9 mouse cellular contexts compared by ENCODE assay signal in genomic region chr16:14372817-14373301, GRCm38 (mm10). TPM values are rescaled to one million over a fixed set of nuclear protein-coding genes. Genes with fewer than 3 reads are reported as not detected.
A peak's percentile ranks its signal among the peaks of the same experiment; 100 is the strongest.
DNase-seq lines count a peak whose midpoint lies in the region; ATAC-seq and TF ChIP-seq lines count a peak whose summit lies in the region.
"Had no signal": no experiment of that assay in that cellular context is flagged by ENCODE, and none has a peak within 500 bp of the region (broad histone marks: within the 10 kb centered on the region; RNA-seq: fewer than 3 reads in every experiment).

No protein-coding gene starts in this region.

- no peak overlapping the region for H3K9ac ChIP-seq in kidney, embryonic 16.5 days (replicated peaks; ENCODE audit: low read length)
- H3K9ac ChIP-seq in hindbrain, embryonic 13.5 days, result no peak overlapping the region

- H3K4me2 ChIP-seq in kidney, embryonic 16.5 days (replicated peaks; ENCODE audit: low read depth, low read length), result no peak overlapping the region
- H3K4me2 ChIP-seq in myocyte (ENCODE audit: low read depth), result peak overlapping the region; percentile 71
- no peak overlapping the region for H3K4me2 ChIP-seq in hindbrain, embryonic 13.5 days

- no peak for DNase-seq in ovary, postnatal 14 days (ENCODE audit: low spot score)
- no peak for DNase-seq in right cerebral cortex, adult 2 months (ENCODE audit: low spot score in 2 of 2)

- H3K4me3 ChIP-seq in megakaryocyte, embryonic 14.5 days (replicated peaks), result peak overlapping the region; percentile 78
- H3K4me3 ChIP-seq in brown adipose tissue, adult 24 weeks (ENCODE audit: insufficient read depth, low read depth, low read length), result no peak overlapping the region
- H3K4me3 ChIP-seq in kidney, embryonic 16.5 days (ENCODE audit: low read length), result no peak overlapping the region
- no peak overlapping the region for H3K4me3 ChIP-seq in myocyte
- no peak overlapping the region for H3K4me3 ChIP-seq in hindbrain, embryonic 13.5 days

- H3K9me3 ChIP-seq in megakaryocyte, embryonic 14.5 days, result no peaks in the 10 kb centered on the region
- no peaks in the 10 kb centered on the region for H3K9me3 ChIP-seq in kidney, embryonic 16.5 days (ENCODE audit: low read length)
- H3K9me3 ChIP-seq in hindbrain, embryonic 13.5 days, result no peaks in the 10 kb centered on the region

- TF ChIP-seq POLR2A in myocyte (IDR thresholded peaks at IDR 0.05; ENCODE audit: insufficient read length, low read depth), result no peak

- H3K27ac ChIP-seq in brown adipose tissue, adult 24 weeks (replicated peaks; ENCODE audit: low read depth, low read length), result peak overlapping the region; percentile 41
- peak overlapping the region; percentile 71 for H3K27ac ChIP-seq in kidney, embryonic 16.5 days (ENCODE audit: low read length)
- H3K27ac ChIP-seq in hindbrain, embryonic 13.5 days, result no peak overlapping the region

- H3K79me2 ChIP-seq in myocyte (ENCODE audit: control insufficient read depth, insufficient read depth), result peaks cover 87% of the 10 kb centered on the region

- H3K27me3 ChIP-seq in megakaryocyte, embryonic 14.5 days (replicated peaks), result no peaks in the 10 kb centered on the region
- H3K27me3 ChIP-seq in kidney, embryonic 16.5 days (ENCODE audit: insufficient read depth, low read length), result no peaks in the 10 kb centered on the region
- no peaks in the 10 kb centered on the region for H3K27me3 ChIP-seq in myocyte (ENCODE audit: control insufficient read depth, insufficient read depth, insufficient read length)
- H3K27me3 ChIP-seq in hindbrain, embryonic 13.5 days, result no peaks in the 10 kb centered on the region

- peaks cover 81% of the 10 kb centered on the region for H3K36me3 ChIP-seq in megakaryocyte, embryonic 14.5 days (replicated peaks; ENCODE audit: low read length)
- H3K36me3 ChIP-seq in kidney, embryonic 16.5 days (ENCODE audit: insufficient read depth, low read length), result no peaks in the 10 kb centered on the region
- H3K36me3 ChIP-seq in myocyte (ENCODE audit: control insufficient read depth, insufficient read depth), result no peaks in the 10 kb centered on the region
- no peaks in the 10 kb centered on the region for H3K36me3 ChIP-seq in hindbrain, embryonic 13.5 days

- H3ac ChIP-seq in myocyte (ENCODE audit: control insufficient read depth, insufficient read length), result no peak overlapping the region

- WGBS in kidney, embryonic 16.5 days, result 45% methylated on average over 4 of the region's 4 CpGs
- WGBS in hindbrain, embryonic 13.5 days, result 57% methylated on average over 4 of the region's 4 CpGs

- ATAC-seq in megakaryocyte, adult 5-6 weeks (ENCODE audit: poor library complexity, severe bottlenecking), result no peak
- ATAC-seq in kidney, embryonic 16.5 days (ENCODE audit: low FRiP score, low TSS enrichment), result 0 out of 2 replicates have a peak, but pooled peaks have one; percentile 24
- ATAC-seq in hindbrain, embryonic 13.5 days (ENCODE audit: low FRiP score), result no peak
- ATAC-seq: forebrain, embryonic 14.5 days had no signal

- peaks cover 99% of the 10 kb centered on the region for H3K4me1 ChIP-seq in megakaryocyte, embryonic 14.5 days
- H3K4me1 ChIP-seq in brown adipose tissue, adult 24 weeks (ENCODE audit: control insufficient read depth, insufficient read depth, insufficient read length, low read length), result peaks cover 18% of the 10 kb centered on the region; the same call in 1 of the 2 replicates
- peaks cover 17% of the 10 kb centered on the region for H3K4me1 ChIP-seq in kidney, embryonic 16.5 days (ENCODE audit: insufficient read depth, low read length)
- peaks cover 4% of the 10 kb centered on the region; the same call in 1 of the 2 replicates for H3K4me1 ChIP-seq in hindbrain, embryonic 13.5 days (replicated peaks)

TF ChIP-seq in myocyte, 11 proteins besides CTCF, POLR2A, EP300 and RAD21:
- no peak for TF ChIP-seq MYOD1 (IDR thresholded peaks at IDR 0.05; ENCODE audit: control insufficient read depth in 1 of 3, insufficient read length in 2 of 3, low read depth in 2 of 3)
- TF ChIP-seq TCF12 (IDR thresholded peaks at IDR 0.05; ENCODE audit: insufficient read depth, poor library complexity, severe bottlenecking), result no peak
- TF ChIP-seq MYOG (IDR thresholded peaks at IDR 0.05; ENCODE audit: control insufficient read depth in 1 of 3, insufficient read depth in 1 of 3, insufficient read length in 2 of 3, low read depth in 2 of 3), result no peak
- no peak for TF ChIP-seq USF1 (IDR thresholded peaks at IDR 0.05; ENCODE audit: low read depth)

RNA-seq across cellular contexts. Expression of gene Abcc1, which starts 11.5 kb away (rescaled TPM):
- 2.0 and 5.1 TPM in 2 replicates for polyA plus RNA-seq in megakaryocyte, embryonic 14.5 days (2012; ENCODE audit: insufficient read depth, low replicate concordance)
- total RNA-seq in megakaryocyte, adult 5-6 weeks (2015), result 13.3 and 18.0 TPM in 2 replicates
- total RNA-seq in megakaryocyte, adult 5-6 weeks (2017), result 16.6 and 17.4 TPM in 2 replicates
- polyA plus RNA-seq in brown adipose tissue, adult 24 weeks (2012; ENCODE audit: insufficient read depth, insufficient read length, missing spikeins), result 11.1 and 20.7 TPM in 2 replicates
- polyA plus RNA-seq in kidney, embryonic 16.5 days (2015; fragmentation: Nextera tagmentation; extraction: Ambion mirVana), result 11.9 and 14.6 TPM in 2 replicates
- polyA plus RNA-seq in myocyte (2012; fragmentation: generic; extraction: Trizol), result 23.0 TPM
- 8.0 and 10.9 TPM in 2 replicates for polyA plus RNA-seq in hindbrain, embryonic 13.5 days (2015; fragmentation: Nextera tagmentation; extraction: Ambion mirVana)

RNA-seq across cellular contexts. Expression of gene Fopnl, which starts 55.7 kb away (rescaled TPM):
- polyA plus RNA-seq in megakaryocyte, embryonic 14.5 days (2012; ENCODE audit: insufficient read depth, low replicate concordance), result 5.5 and 17.8 TPM in 2 replicates
- 70.0 and 77.0 TPM in 2 replicates for total RNA-seq in megakaryocyte, adult 5-6 weeks (2015)
- total RNA-seq in megakaryocyte, adult 5-6 weeks (2017), result 31.8 and 39.4 TPM in 2 replicates
- polyA plus RNA-seq in brown adipose tissue, adult 24 weeks (2012; ENCODE audit: insufficient read depth, insufficient read length, missing spikeins), result 79.2 and 86.7 TPM in 2 replicates
- polyA plus RNA-seq in kidney, embryonic 16.5 days (2015; fragmentation: Nextera tagmentation; extraction: Ambion mirVana), result 147 and 150 TPM in 2 replicates
- polyA plus RNA-seq in myocyte (2012; fragmentation: generic; extraction: Trizol), result 34.3 TPM
- polyA plus RNA-seq in hindbrain, embryonic 13.5 days (2015; fragmentation: Nextera tagmentation; extraction: Ambion mirVana), result 193 and 197 TPM in 2 replicates
